Mouse (Mus musculus): ENCODE results near the gene Map3k5. TPM values are rescaled to one million over a fixed set of nuclear protein-coding genes. Genes with fewer than 3 reads are reported as not detected.

The Map3k5 gene
- polyA plus RNA-seq (2015; fragmentation: Nextera tagmentation; extraction: Ambion mirVana), result 2.2 and 3.0 TPM in 2 replicates

- peak within 1 kb of the TSS; percentile 88 for H3K27ac ChIP-seq
- DNase-seq (ENCODE audit: low spot score), result peak; percentile 41
- peaks cover 17% of the 10 kb centered on the region for H3K4me1 ChIP-seq (replicated peaks; ENCODE audit: insufficient read depth, low read length)
- no peaks in the 10 kb centered on the region for H3K36me3 ChIP-seq (ENCODE audit: insufficient read depth, low read length)
- H3K9ac ChIP-seq (ENCODE audit: low read depth, low read length), result peak within 1 kb of the TSS; percentile 67
- peak; percentile 53 for ATAC-seq (replicated peaks; ENCODE audit: low FRiP score, low read depth)
- H3K9me3 ChIP-seq (replicated peaks; ENCODE audit: low read length), result no peaks in the 10 kb centered on the region
- peak; percentile 51; the same call in 1 of the 2 replicates for TF ChIP-seq CTCF (IDR thresholded peaks at IDR 0.05; ENCODE audit: low read depth)
- no peaks in the 10 kb centered on the region for H3K27me3 ChIP-seq (ENCODE audit: insufficient read depth, low read length)
- peak within 1 kb of the TSS; percentile 84 for H3K4me3 ChIP-seq (replicated peaks; ENCODE audit: low read depth, low read length)
- H3K4me2 ChIP-seq (ENCODE audit: low read length), result peak within 1 kb of the TSS; percentile 87
- under 1% methylated on average over 71 of the region's 95 CpGs for WGBS
These were observed at the start of gene Map3k5 for GRCm38 (mm10) chr10:19934384-19935294. Map3k5 (plus strand) TSS chr10:19934472.

GRCm38 (mm10) chr10:19886249-19886648 is 48.0 kb upstream of the Map3k5 start:
- Histone ChIP-seq H3K9ac (ENCODE audit: low read depth, low read length) (no peak overlapping the region), H3K4me3 (replicated peaks; ENCODE audit: low read depth, low read length) (no peak overlapping the region), H3K4me2 (ENCODE audit: low read length) (no peak overlapping the region), H3K27ac (no peak overlapping the region), H3K4me1 (replicated peaks; ENCODE audit: insufficient read depth, low read length) (no peaks in the 10 kb centered on the region), H3K27me3 (ENCODE audit: insufficient read depth, low read length) (no peaks in the 10 kb centered on the region), H3K9me3 (replicated peaks; ENCODE audit: low read length) (no peaks in the 10 kb centered on the region), H3K36me3 (ENCODE audit: insufficient read depth, low read length) (0 out of 2 replicates have a peak, but pooled peaks cover 6% of the 10 kb centered on the region)
- DNase-seq (ENCODE audit: low spot score), result no peak
- TF ChIP-seq CTCF (IDR thresholded peaks at IDR 0.05; ENCODE audit: low read depth), result no peak
- no peak for ATAC-seq (replicated peaks; ENCODE audit: low FRiP score, low read depth)
- WGBS, result 88% methylated on average over 3 of the region's 3 CpGs

GRCm38 (mm10) chr10:19889908-19890307 is 44.4 kb upstream of the Map3k5 start:
- TF ChIP-seq CTCF (IDR thresholded peaks at IDR 0.05; ENCODE audit: low read depth), result no peak
- peaks cover 10% of the 10 kb centered on the region; the same call in 1 of the 2 replicates for H3K36me3 ChIP-seq (ENCODE audit: insufficient read depth, low read length)
- ATAC-seq (replicated peaks; ENCODE audit: low FRiP score, low read depth), result no peak
- no peaks in the 10 kb centered on the region for H3K27me3 ChIP-seq (ENCODE audit: insufficient read depth, low read length)
- H3K4me1 ChIP-seq (replicated peaks; ENCODE audit: insufficient read depth, low read length), result no peaks in the 10 kb centered on the region
- WGBS, result 90% methylated on average over 3 of the region's 3 CpGs
- no peak overlapping the region for H3K9ac ChIP-seq (ENCODE audit: low read depth, low read length)
- no peak overlapping the region for H3K4me3 ChIP-seq (replicated peaks; ENCODE audit: low read depth, low read length)
- DNase-seq (ENCODE audit: low spot score), result no peak
- no peak overlapping the region for H3K4me2 ChIP-seq (ENCODE audit: low read length)
- no peaks in the 10 kb centered on the region for H3K9me3 ChIP-seq (replicated peaks; ENCODE audit: low read length)
- H3K27ac ChIP-seq, result no peak overlapping the region

DNA sequence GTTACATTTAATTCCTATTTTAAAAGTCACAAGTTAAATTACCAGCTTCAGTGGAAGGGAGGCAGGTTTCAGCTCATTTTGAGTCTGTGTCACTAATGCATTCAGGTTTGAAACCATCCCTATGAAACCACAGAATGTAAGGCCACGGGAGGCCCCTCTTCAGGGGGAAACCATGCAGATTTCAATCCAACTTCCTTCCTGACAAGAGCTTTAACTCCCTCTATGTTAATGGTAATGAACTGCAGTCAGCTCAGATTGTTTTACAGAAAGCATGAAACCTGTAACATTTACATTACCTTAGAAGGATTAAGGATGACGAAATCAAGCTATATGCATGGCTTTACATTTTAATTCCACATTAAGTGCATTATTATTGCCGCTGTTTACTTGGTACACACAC is 42.6 kb upstream of the Map3k5 start:
- WGBS, result 68% methylated on average over 3 of the region's 3 CpGs
- TF ChIP-seq CTCF (IDR thresholded peaks at IDR 0.05; ENCODE audit: low read depth), result no peak
- H3K36me3 ChIP-seq (ENCODE audit: insufficient read depth, low read length), result peaks cover 12% of the 10 kb centered on the region; the same call in 1 of the 2 replicates
- H3K4me2 ChIP-seq (ENCODE audit: low read length), result no peak overlapping the region
- H3K4me3 ChIP-seq (replicated peaks; ENCODE audit: low read depth, low read length), result no peak overlapping the region
- DNase-seq (ENCODE audit: low spot score), result no peak
- no peaks in the 10 kb centered on the region for H3K4me1 ChIP-seq (replicated peaks; ENCODE audit: insufficient read depth, low read length)
- no peak overlapping the region for H3K27ac ChIP-seq
- no peaks in the 10 kb centered on the region for H3K9me3 ChIP-seq (replicated peaks; ENCODE audit: low read length)
- no peaks in the 10 kb centered on the region for H3K27me3 ChIP-seq (ENCODE audit: insufficient read depth, low read length)
- H3K9ac ChIP-seq (ENCODE audit: low read depth, low read length), result no peak overlapping the region
- ATAC-seq (replicated peaks; ENCODE audit: low FRiP score, low read depth), result no peak

- H3K4me3 ChIP-seq (replicated peaks; ENCODE audit: low read depth, low read length), result no peak overlapping the region
- DNase-seq (ENCODE audit: low spot score), result peak; percentile 6
- H3K27me3 ChIP-seq (ENCODE audit: insufficient read depth, low read length), result no peaks in the 10 kb centered on the region
- H3K4me2 ChIP-seq (ENCODE audit: low read length), result no peak overlapping the region
- H3K36me3 ChIP-seq (ENCODE audit: insufficient read depth, low read length), result peaks cover 9% of the 10 kb centered on the region; the same call in 1 of the 2 replicates
- TF ChIP-seq CTCF (IDR thresholded peaks at IDR 0.05; ENCODE audit: low read depth), result no peak
- no peak overlapping the region for H3K9ac ChIP-seq (ENCODE audit: low read depth, low read length)
- WGBS, result 58% methylated on average over 6 of the region's 6 CpGs
- no peaks in the 10 kb centered on the region for H3K9me3 ChIP-seq (replicated peaks; ENCODE audit: low read length)
- no peak for ATAC-seq (replicated peaks; ENCODE audit: low FRiP score, low read depth)
- no peaks in the 10 kb centered on the region for H3K4me1 ChIP-seq (replicated peaks; ENCODE audit: insufficient read depth, low read length)
- H3K27ac ChIP-seq, result no peak overlapping the region
These were observed 41.1 kb upstream of the Map3k5 start for GRCm38 (mm10) chr10:19893146-19893545.

DNA sequence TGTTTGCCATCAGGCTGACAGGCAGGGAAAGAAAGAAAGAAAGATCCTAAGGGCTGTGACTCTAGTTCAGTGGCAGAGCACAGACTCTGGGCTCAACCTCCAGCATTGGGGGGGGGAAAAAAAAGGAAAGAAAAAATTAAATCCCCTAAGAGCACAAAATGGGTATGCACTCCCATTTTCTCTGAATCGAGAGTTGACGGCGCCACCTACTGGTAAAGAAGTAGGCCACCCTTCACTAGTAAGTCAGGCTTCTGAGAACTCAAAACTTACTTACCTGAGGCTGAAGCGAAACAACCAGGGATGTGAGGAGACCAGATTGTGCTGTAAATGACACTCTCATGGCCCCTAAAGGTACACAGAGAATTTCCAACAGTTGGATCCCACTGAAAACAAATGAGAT is 40.3 kb upstream of the Map3k5 start:
- H3K36me3 ChIP-seq (ENCODE audit: insufficient read depth, low read length), result peaks cover 9% of the 10 kb centered on the region; the same call in 1 of the 2 replicates
- ATAC-seq (replicated peaks; ENCODE audit: low FRiP score, low read depth) (no peak), DNase-seq (ENCODE audit: low spot score) (peak; percentile 69)
- H3K9ac ChIP-seq (ENCODE audit: low read depth, low read length), result no peak overlapping the region
- no peak overlapping the region for H3K27ac ChIP-seq
- no peak overlapping the region for H3K4me3 ChIP-seq (replicated peaks; ENCODE audit: low read depth, low read length)
- no peaks in the 10 kb centered on the region for H3K4me1 ChIP-seq (replicated peaks; ENCODE audit: insufficient read depth, low read length)
- H3K9me3 ChIP-seq (replicated peaks; ENCODE audit: low read length), result no peaks in the 10 kb centered on the region
- no peak overlapping the region for H3K4me2 ChIP-seq (ENCODE audit: low read length)
- 20% methylated on average over 4 of the region's 4 CpGs for WGBS
- TF ChIP-seq CTCF (IDR thresholded peaks at IDR 0.05; ENCODE audit: low read depth), result peak; percentile 76
- no peaks in the 10 kb centered on the region for H3K27me3 ChIP-seq (ENCODE audit: insufficient read depth, low read length)

Measured in kidney, postnatal 0 days (tissue).